Comparison of ENCODE assay signal across 29 mouse cellular contexts in genomic region chr10:75948079-75948478, GRCm38 (mm10). TPM values are rescaled to one million over a fixed set of nuclear protein-coding genes. Genes with fewer than 3 reads are reported as not detected.
DNase-seq lines count a peak whose midpoint lies in the region; TF ChIP-seq lines count a peak whose summit lies in the region.
"Had no signal": no experiment of that assay in that cellular context is flagged by ENCODE, and none has a peak within 500 bp of the region (broad histone marks: within the 10 kb centered on the region; RNA-seq: fewer than 3 reads in every experiment).

No protein-coding gene starts in this region.

- TF ChIP-seq POLR2A in spleen, adult 2 months (IDR thresholded peaks at IDR 0.05; ENCODE audit: low read depth, low read length): no peak; the same call in 1 of the 2 replicates
- 0 out of 2 replicates have a peak, but pooled peaks have one; percentile 15 for TF ChIP-seq POLR2A in bone marrow, adult 2 months (IDR thresholded peaks at IDR 0.05; ENCODE audit: borderline replicate concordance, control insufficient read depth, low read depth, low read length)

- peak overlapping the region; percentile 81 for H3K27ac ChIP-seq in spleen, adult 2 months (ENCODE audit: insufficient read depth, low read length)
- peak overlapping the region; percentile 74 for H3K27ac ChIP-seq in bone marrow, adult 2 months (ENCODE audit: control insufficient read depth, insufficient read depth, low read depth, low read length, poor library complexity)
- H3K27ac ChIP-seq: forebrain, embryonic 10.5 days; forebrain, embryonic 15.5 days; hindbrain, embryonic 12.5 days; hindbrain, embryonic 15.5 days had no signal

- H3K4me3 ChIP-seq in spleen, adult 2 months (ENCODE audit: extremely low read depth, insufficient read depth, insufficient read length): peak overlapping the region; percentile 63
- peak overlapping the region; percentile 77 for H3K4me3 ChIP-seq in bone marrow, adult 2 months (replicated peaks; ENCODE audit: control insufficient read depth, low read depth, low read length)
- H3K4me3 ChIP-seq: forebrain, embryonic 10.5 days; forebrain, embryonic 15.5 days; hindbrain, embryonic 12.5 days; hindbrain, embryonic 15.5 days had no signal

- no peaks in the 10 kb centered on the region for H3K27me3 ChIP-seq in spleen, adult 2 months (ENCODE audit: control insufficient read depth, insufficient read depth, low read length)
- no peaks in the 10 kb centered on the region for H3K27me3 ChIP-seq in splenic B cell, adult 2 months (ENCODE audit: control insufficient read depth, insufficient read depth, low read length, poor library complexity, severe bottlenecking)

- peaks cover 6% of the 10 kb centered on the region; the same call in 1 of the 2 replicates for H3K4me1 ChIP-seq in spleen, adult 2 months (ENCODE audit: control insufficient read depth, insufficient read depth, insufficient read length)
- H3K4me1 ChIP-seq in bone marrow, adult 2 months (ENCODE audit: control insufficient read depth, insufficient read depth, low read length): peaks cover 4% of the 10 kb centered on the region

- DNase-seq in spleen, adult 2 months (ENCODE audit: low read depth in 1 of 2, low spot score in 2 of 2): peak in 1 of 2 experiments; percentile 49
- DNase-seq in spleen, postnatal 4 days (ENCODE audit: low spot score in 2 of 2): no peak
- peak; percentile 37 to 46 for DNase-seq in B cell, adult 2 months
- peak; percentile 60 for DNase-seq in splenic B cell, adult 2 months (ENCODE audit: low read depth, low spot score)
- DNase-seq in layer of hippocampus, postnatal 10 days (ENCODE audit: low spot score in 2 of 2): no peak
- no peak for DNase-seq in c-Kit-positive CD71-positive TER-119-positive erythroid progenitor cells, embryonic 14.5 days (ENCODE audit: low spot score)
- DNase-seq: adrenal gland, adult 2 months; adrenal gland, postnatal 14 days; cerebellum, adult 18-20 months; cerebellum, adult 9-10 months; cerebellum, postnatal 14 days; gastrocnemius, postnatal 10 days; gastrocnemius, postnatal 36 days had no signal

- H3K36me3 ChIP-seq in spleen, adult 2 months (ENCODE audit: control insufficient read depth, insufficient read depth, low read length): no peaks in the 10 kb centered on the region
- no peaks in the 10 kb centered on the region for H3K36me3 ChIP-seq in splenic B cell, adult 2 months (ENCODE audit: control insufficient read depth, insufficient read depth, low read length, poor library complexity, severe bottlenecking)
- H3K36me3 ChIP-seq: forebrain, embryonic 10.5 days; forebrain, embryonic 15.5 days; hindbrain, embryonic 12.5 days; hindbrain, embryonic 15.5 days had no signal

- no peak for TF ChIP-seq CTCF in spleen, adult 2 months (IDR thresholded peaks at IDR 0.05; ENCODE audit: extremely low read depth, insufficient read depth, insufficient read length, insufficient replicate concordance)
- no peak for TF ChIP-seq CTCF in bone marrow, adult 2 months (IDR thresholded peaks at IDR 0.05; ENCODE audit: control insufficient read depth, insufficient read depth, low read length)

- 39% methylated on average over 5 of the region's 5 CpGs for WGBS in spleen, adult 2 months
- WGBS in bone marrow, adult 2 months: 56% methylated on average over 5 of the region's 5 CpGs

RNA-seq across cellular contexts. Expression of gene Vpreb3, which starts 5.2 kb away (rescaled TPM):
- 178 and 292 TPM in 2 replicates for polyA plus RNA-seq in spleen, adult 2 months (2012; rRNA removed)
- polyA plus RNA-seq in bone marrow, adult 2 months (2011; ENCODE audit: insufficient read depth, insufficient read length, low replicate concordance, missing spikeins): 41.8 and 84.9 TPM in 2 replicates
- not detected for total RNA-seq in layer of hippocampus, postnatal 10 days (2021)
- total RNA-seq: adrenal gland, adult 2 months; gastrocnemius, postnatal 36 days; granulocyte monocyte progenitor cell, adult 5-6 weeks; heart, adult 8-10 months; heart, postnatal 25 days; hematopoietic stem cell, adult 5-6 weeks had no signal
- polyA plus RNA-seq: brain, embryonic 14.5 days; embryonic facial prominence, embryonic 11.5 days; intestine, embryonic 14.5 days had no signal

RNA-seq across cellular contexts. Expression of gene Gm5134, which starts 6.2 kb away (rescaled TPM):
- polyA plus RNA-seq in spleen, adult 2 months (2012; rRNA removed): 0.93 and 1.2 TPM in 2 replicates
- polyA plus RNA-seq in bone marrow, adult 2 months (2011; ENCODE audit: insufficient read depth, insufficient read length, low replicate concordance, missing spikeins): not detected in 2 replicates
- not detected for total RNA-seq in layer of hippocampus, postnatal 10 days (2021)
- total RNA-seq: adrenal gland, adult 2 months; adrenal gland, postnatal 14 days; gastrocnemius, postnatal 10 days; gastrocnemius, postnatal 36 days; heart, adult 8-10 months; heart, postnatal 25 days; MEL had no signal
- polyA plus RNA-seq: embryonic facial prominence, embryonic 11.5 days; forebrain, embryonic 15.5 days; heart, embryonic 11.5 days; heart, embryonic 14.5 days; heart, postnatal 0 days; hindbrain, embryonic 12.5 days; hindbrain, embryonic 15.5 days; intestine, embryonic 14.5 days had no signal

RNA-seq across cellular contexts. Expression of gene Gm867, which starts 7.6 kb away (rescaled TPM):
- 3.9 and 4.5 TPM in 2 replicates for polyA plus RNA-seq in spleen, adult 2 months (2012; rRNA removed)
- polyA plus RNA-seq in bone marrow, adult 2 months (2011; ENCODE audit: insufficient read depth, insufficient read length, low replicate concordance, missing spikeins): 35.4 and 49.8 TPM in 2 replicates
- total RNA-seq in layer of hippocampus, postnatal 10 days (2021): under 1 TPM; 0.71 to 0.83 TPM
- total RNA-seq: gastrocnemius, postnatal 36 days; granulocyte monocyte progenitor cell, adult 5-6 weeks; heart, adult 8-10 months; heart, postnatal 25 days; hematopoietic stem cell, adult 5-6 weeks had no signal
- polyA plus RNA-seq: intestine, embryonic 14.5 days had no signal

RNA-seq across cellular contexts. Expression of gene Mmp11, which starts 11.8 kb away (rescaled TPM):
- polyA plus RNA-seq in spleen, adult 2 months (2012; rRNA removed): 7.9 and 11.7 TPM in 2 replicates
- 3.4 and 4.6 TPM in 2 replicates for polyA plus RNA-seq in bone marrow, adult 2 months (2011; ENCODE audit: insufficient read depth, insufficient read length, low replicate concordance, missing spikeins)
- 1 to 10 TPM; 2.0 to 4.1 TPM for total RNA-seq in layer of hippocampus, postnatal 10 days (2021)

RNA-seq across cellular contexts. Expression of gene Chchd10, which starts 15.1 kb away (rescaled TPM):
- 86.8 and 146 TPM in 2 replicates for polyA plus RNA-seq in spleen, adult 2 months (2012; rRNA removed)
- polyA plus RNA-seq in bone marrow, adult 2 months (2011; ENCODE audit: insufficient read depth, insufficient read length, low replicate concordance, missing spikeins): 78.1 and 103 TPM in 2 replicates
- total RNA-seq in layer of hippocampus, postnatal 10 days (2021): 100 to 1,000 TPM; 185 to 218 TPM

Comparison
In these comparisons a context has a peak if more than half of its experiments do, and no peak if none do; other contexts are left out.
1. DNase-seq: peak in B cell, adult 2 months (2 of 2) and splenic B cell, adult 2 months (single experiment); none in spleen, postnatal 4 days (0 of 2), layer of hippocampus, postnatal 10 days (0 of 2) and c-Kit-positive CD71-positive TER-119-positive erythroid progenitor cells, embryonic 14.5 days (single experiment).